Mouse (Mus musculus): ENCODE measurements around the gene Sema4d. TPM values are rescaled to one million over a fixed set of nuclear protein-coding genes. Genes with fewer than 3 reads are reported as not detected.
A peak's percentile ranks its signal among the peaks of the same experiment; 100 is the strongest.

Sema4d gene
- total RNA-seq, 1 experiment from 2014 or later, result 22.0 TPM

GRCm38 (mm10) chr13:51753802-51754444, 39.6 kb downstream of the Sema4d start:
- DNase-seq, result no peak

GRCm38 (mm10) chr13:51753168-51753465, 40.4 kb downstream of the Sema4d start:
- no peak for DNase-seq

GRCm38 (mm10) chr13:51752346-51753167, 41.0 kb downstream of the Sema4d start:
- DNase-seq, result no peak

DNA sequence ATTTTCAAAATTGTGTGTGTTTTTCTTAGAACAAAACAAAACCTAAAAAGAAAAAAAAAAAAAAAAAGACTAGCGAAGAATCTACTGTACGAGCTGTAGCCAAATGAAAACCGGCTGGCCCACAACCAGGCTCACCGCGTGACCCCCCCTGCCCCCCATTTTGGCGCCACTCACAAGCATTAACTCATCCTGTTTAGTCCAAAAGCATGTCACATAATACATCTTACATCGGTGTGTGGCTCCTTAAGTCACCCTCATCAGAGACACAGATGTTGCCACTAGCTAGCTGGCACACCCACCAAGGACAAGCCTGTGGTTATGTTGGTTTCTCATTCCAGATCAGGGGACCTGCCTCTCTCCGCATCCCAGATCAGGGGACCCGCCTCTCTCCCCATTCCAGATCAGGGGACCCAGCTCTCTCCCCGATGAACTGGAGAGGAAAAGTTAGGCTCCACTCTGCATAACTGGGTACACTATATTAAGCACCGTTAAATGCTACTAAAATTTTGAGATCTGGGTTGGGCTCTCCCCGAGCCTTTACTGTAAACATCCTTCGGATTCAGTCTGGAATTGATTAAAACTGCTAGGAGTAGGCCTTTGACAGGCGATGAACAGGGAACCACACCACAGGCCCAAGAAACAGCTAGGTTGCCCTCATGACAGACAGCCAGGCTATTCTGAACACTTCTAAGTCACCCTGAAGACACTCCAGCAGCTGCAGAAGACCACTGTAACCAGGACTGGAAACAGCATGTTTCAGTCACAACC, 43.8 kb downstream of the Sema4d start:
- DNase-seq, result no peak

DNA sequence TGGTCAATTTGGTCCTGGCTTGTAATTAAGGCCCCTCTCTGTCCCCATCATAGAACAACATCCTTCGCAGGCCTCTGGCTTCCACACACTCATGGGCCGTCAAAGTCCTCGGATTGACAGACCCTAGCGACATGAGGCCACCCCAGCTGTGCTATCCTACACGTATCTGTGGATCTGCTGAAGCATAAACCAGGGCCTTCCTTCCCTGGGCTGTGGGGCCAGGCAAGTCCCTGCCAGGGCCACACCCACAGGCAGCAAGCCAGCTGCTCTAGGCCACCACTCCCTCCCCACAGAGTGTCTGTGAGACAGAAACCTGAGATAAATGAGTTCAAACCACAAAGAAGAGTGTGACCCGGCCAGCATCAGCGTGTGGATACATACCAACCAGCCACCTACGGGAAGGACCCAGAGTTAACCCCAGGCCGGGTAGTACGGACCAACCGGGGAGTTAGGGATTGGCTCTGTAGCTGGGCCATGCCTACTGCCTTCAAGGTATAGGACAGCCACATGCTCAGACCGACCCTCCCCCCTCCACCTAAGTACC, 45.5 kb downstream of the Sema4d start:
- peak; percentile 62 for DNase-seq

GRCm38 (mm10) chr13:51747069-51747468, 46.5 kb downstream of the Sema4d start:
- DNase-seq, result no peak

- no peak for DNase-seq
These were observed 47.7 kb downstream of the Sema4d start for GRCm38 (mm10) chr13:51745862-51746261.

- no peak for DNase-seq
These were observed 49.7 kb downstream of the Sema4d start for GRCm38 (mm10) chr13:51743855-51744254.

DNA sequence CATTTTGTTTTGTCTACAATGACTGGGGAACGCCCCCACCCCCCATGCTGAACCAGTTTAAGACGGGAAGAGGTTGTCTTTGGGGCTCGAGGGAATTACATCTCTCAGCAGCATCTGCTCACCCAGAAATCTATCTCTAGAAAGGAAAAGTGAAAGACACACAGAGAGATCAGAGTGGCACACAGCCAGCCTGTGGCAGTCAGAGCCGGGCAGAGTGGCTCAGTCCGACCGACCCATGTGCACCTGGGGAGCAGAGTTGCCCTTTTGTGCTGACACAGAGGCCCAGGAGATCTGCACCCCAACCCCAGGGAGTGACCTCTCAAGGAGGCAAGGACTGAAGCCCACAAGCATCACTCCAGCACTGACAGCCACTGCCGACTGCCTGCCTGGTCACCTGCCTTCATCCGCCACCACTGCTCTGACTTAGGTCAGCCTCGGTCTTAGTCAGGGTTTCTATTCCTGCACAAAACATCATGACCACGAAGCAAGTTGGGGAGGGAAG, 50.9 kb downstream of the Sema4d start:
- DNase-seq, result no peak

GRCm38 (mm10) chr13:51740776-51741175, 52.8 kb downstream of the Sema4d start:
- DNase-seq, result no peak

DNA sequence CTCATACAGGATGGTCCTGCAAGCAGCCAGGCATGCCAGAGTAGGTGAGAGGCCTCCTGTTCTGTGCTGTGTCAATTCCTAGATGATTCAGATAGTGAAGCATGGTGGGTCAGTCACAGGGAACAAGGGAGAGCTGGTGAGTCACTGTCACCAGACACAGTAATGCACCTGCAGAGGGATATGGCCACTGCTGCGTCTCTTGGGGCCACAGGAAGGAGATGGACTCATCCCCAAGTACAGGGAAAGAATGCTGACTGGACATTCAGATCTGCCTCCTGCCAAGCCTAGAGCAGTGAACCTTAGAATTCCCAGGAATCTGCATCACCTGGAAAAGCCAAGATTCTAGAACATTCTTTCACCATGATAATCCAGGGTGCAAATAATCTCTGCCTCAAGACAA, 53.8 kb downstream of the Sema4d start:
- DNase-seq, result no peak

- no peak for DNase-seq
These were observed 54.9 kb downstream of the Sema4d start for GRCm38 (mm10) chr13:51738531-51739117.

GRCm38 (mm10) chr13:51737949-51738513, 55.5 kb downstream of the Sema4d start:
- DNase-seq, result no peak

DNA sequence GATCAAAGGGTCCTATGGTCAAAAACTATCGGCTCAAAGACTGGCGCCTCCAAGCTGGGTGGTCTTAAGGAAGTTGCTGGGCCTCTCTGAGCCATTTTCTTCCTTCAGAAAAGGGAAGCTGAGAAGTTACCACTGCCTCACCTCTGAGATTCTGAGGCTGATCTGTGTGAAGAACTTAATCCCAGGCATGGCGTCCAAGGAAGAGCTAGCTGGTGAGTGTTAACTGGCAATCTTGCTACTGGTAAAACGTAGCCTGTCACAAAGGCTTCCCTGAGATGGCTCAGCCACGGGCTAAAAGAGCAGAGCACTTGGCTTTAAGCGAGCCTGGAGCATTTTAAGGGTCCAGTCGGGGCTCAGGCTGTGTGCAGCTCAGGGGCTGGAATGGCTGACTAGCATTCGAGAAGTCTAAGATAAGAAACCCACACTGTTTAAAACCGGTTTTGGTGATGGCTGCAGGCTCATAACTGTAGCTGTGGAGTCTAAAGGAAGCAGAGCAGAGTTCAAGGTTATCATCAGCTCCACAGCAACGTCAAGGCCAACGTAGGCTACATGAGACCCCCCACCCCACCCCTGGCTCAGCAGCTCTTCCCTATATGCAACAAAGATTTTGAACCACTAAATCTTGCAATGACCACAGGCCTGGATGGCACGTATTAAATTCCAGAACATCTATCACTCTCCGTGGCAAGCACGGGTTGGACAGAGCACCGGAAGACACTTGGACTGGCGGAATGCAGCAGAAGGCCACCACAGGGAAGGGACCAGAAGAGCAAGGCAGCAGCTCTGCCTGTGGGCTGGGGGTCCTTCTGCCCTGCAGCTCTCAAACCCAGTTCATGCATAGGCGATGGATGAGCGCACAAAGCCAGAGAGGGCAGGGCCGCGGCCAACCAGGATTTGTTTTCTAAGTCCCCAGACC, 56.3 kb downstream of the Sema4d start:
- DNase-seq, result no peak

- no peak for DNase-seq
These were observed 57.3 kb downstream of the Sema4d start for GRCm38 (mm10) chr13:51736007-51736911.

DNA sequence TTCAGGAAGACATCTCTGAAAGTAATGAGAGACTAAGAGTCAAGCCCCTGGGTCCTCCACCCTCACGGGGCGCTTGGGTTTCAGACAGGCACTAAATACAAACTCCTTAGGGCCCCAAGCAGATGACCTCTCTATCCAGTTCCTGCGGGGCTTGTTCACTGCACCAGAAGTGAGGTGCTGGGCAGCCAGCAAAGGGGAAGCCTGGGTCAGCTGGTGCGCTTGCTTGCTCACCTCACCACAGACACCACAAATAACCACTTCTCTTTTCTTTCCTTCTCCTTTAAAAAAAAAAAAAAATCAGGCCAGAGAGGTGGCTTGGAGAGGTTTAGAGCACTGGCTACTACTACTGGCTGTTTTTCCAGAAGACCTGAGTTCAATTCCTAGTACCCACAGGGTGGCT, 59.0 kb downstream of the Sema4d start:
- DNase-seq, result no peak

- DNase-seq, result no peak
These were observed 61.4 kb downstream of the Sema4d start for GRCm38 (mm10) chr13:51732097-51732664.

DNA sequence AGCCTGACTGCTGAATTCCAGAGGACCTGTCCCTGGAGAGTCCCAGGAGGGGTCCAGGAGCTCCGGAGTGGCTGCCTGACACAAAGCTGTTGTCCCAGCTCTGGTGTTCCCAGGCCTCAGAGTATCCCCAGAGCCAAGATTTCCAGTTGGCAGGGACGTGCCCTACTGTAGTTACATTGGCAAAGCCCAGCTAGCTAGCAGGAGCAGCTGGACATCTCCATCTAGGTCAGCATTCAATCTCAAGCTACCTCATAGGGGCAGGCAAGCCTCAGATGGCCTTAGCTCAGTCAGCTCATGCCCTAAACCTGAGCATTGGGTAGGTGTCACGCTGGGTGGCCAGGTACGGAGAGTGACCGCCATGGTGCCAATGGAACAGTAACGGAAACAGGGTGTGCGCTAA, 62.1 kb downstream of the Sema4d start:
- DNase-seq, result no peak

GRCm38 (mm10) chr13:51729887-51730361, 63.6 kb downstream of the Sema4d start:
- no peak for DNase-seq
